Mouse (Mus musculus) E14TG2a.4 (cell line): ENCODE measurements around the gene Kcna10.

Source experiments
- H3K27me3 ChIP-seq: 2 replicates; pipeline ENCODE4 v1.6.1; 2014; ENCODE audit warnings: low read length, control low read depth; ENCODE audit not compliant: insufficient read depth
- H3K36me3 ChIP-seq: 2 replicates; pipeline ENCODE4 v1.6.1; 2014; ENCODE audit warnings: low read length, control low read depth; ENCODE audit not compliant: insufficient read depth
- H3K4me1 ChIP-seq: replicated peaks from 2 replicates; pipeline ENCODE4 v1.6.1; 2014; ENCODE audit warnings: low read depth, low read length, control low read depth
- H3K4me3 ChIP-seq: replicated peaks from 2 replicates; pipeline ENCODE4 v1.5.1; 2014; ENCODE audit warnings: mild to moderate bottlenecking, low read length
- H3K9me3 ChIP-seq: 2 replicates; pipeline ENCODE4 v1.6.1; 2014; ENCODE audit warnings: low read length, control low read depth
- CTCF ChIP-seq: conservative IDR thresholded peaks from 2 replicates; pipeline ENCODE4 v1.5.1; 2014; ENCODE audit warnings: low read length
- NANOG ChIP-seq: IDR thresholded peaks from 2 replicates; pipeline ENCODE4 v1.6.1; 2014; ENCODE audit warnings: borderline replicate concordance, low read length, mixed read lengths
- POU5F1 ChIP-seq: IDR thresholded peaks from 2 replicates; pipeline ENCODE4 v1.6.1; 2014; ENCODE audit warnings: low read length, borderline replicate concordance

Gene Kcna10

GRCm38 (mm10) chr3:107225820-107226219 lies 43.0 kb downstream of the Kcna10 start:
- TF ChIP-seq NANOG, result no peak
- TF ChIP-seq CTCF, result no peak
- no peak for TF ChIP-seq POU5F1
- Histone ChIP-seq H3K4me3 (no peak overlapping the region), H3K36me3 (no peaks in the 10 kb centered on the region), H3K4me1 (no peaks in the 10 kb centered on the region), H3K27me3 (0 out of 2 replicates have a peak, but pooled peaks cover 2% of the 10 kb centered on the region), H3K9me3 (peaks cover 8% of the 10 kb centered on the region)

- Histone ChIP-seq H3K36me3 (no peaks in the 10 kb centered on the region), H3K4me1 (no peaks in the 10 kb centered on the region), H3K9me3 (peaks cover 5% of the 10 kb centered on the region), H3K4me3 (no peak overlapping the region), H3K27me3 (peaks cover 18% of the 10 kb centered on the region)
- TF ChIP-seq POU5F1 (no peak), CTCF (no peak), NANOG (no peak)
Observed at GRCm38 (mm10) chr3:107229221-107229620, 46.4 kb downstream of the Kcna10 start.

GRCm38 (mm10) chr3:107229822-107230221 lies 47.0 kb downstream of the Kcna10 start:
- TF ChIP-seq CTCF (no peak), POU5F1 (no peak), NANOG (no peak)
- Histone ChIP-seq H3K4me1 (no peaks in the 10 kb centered on the region), H3K9me3 (no peaks in the 10 kb centered on the region), H3K27me3 (peaks cover 18% of the 10 kb centered on the region), H3K4me3 (no peak overlapping the region), H3K36me3 (no peaks in the 10 kb centered on the region)

- H3K36me3 ChIP-seq, result no peaks in the 10 kb centered on the region
- peaks cover 18% of the 10 kb centered on the region for H3K27me3 ChIP-seq
- H3K9me3 ChIP-seq, result no peaks in the 10 kb centered on the region
- H3K4me1 ChIP-seq, result no peaks in the 10 kb centered on the region
- TF ChIP-seq CTCF, result no peak
- no peak within 1 kb of the TSS for H3K4me3 ChIP-seq
Observed at GRCm38 (mm10) chr3:107230527-107230926, 47.7 kb downstream of the Kcna10 start, which contains the start of gene A630076J17Rik. Gene A630076J17Rik (plus strand): TSS chr3:107230614.

GRCm38 (mm10) chr3:107231202-107231601 lies 48.3 kb downstream of the Kcna10 start:
- no peaks in the 10 kb centered on the region for H3K36me3 ChIP-seq
- H3K4me1 ChIP-seq, result no peaks in the 10 kb centered on the region
- no peaks in the 10 kb centered on the region for H3K9me3 ChIP-seq
- H3K4me3 ChIP-seq, result no peak overlapping the region
- H3K27me3 ChIP-seq, result peaks cover 18% of the 10 kb centered on the region
- TF ChIP-seq POU5F1, result no peak
- no peak for TF ChIP-seq CTCF
- no peak for TF ChIP-seq NANOG

GRCm38 (mm10) chr3:107233351-107233813 lies 50.5 kb downstream of the Kcna10 start:
- H3K4me3 ChIP-seq, result no peak overlapping the region
- TF ChIP-seq POU5F1 (no peak), CTCF (peak; percentile 67), NANOG (no peak)
- no peaks in the 10 kb centered on the region for H3K36me3 ChIP-seq
- H3K27me3 ChIP-seq, result peaks cover 18% of the 10 kb centered on the region
- no peaks in the 10 kb centered on the region for H3K9me3 ChIP-seq
- H3K4me1 ChIP-seq, result no peaks in the 10 kb centered on the region

- Histone ChIP-seq H3K4me3 (no peak overlapping the region), H3K9me3 (no peaks in the 10 kb centered on the region), H3K27me3 (peaks cover 18% of the 10 kb centered on the region), H3K36me3 (no peaks in the 10 kb centered on the region), H3K4me1 (no peaks in the 10 kb centered on the region)
- no peak for TF ChIP-seq CTCF
- TF ChIP-seq NANOG, result no peak
- TF ChIP-seq POU5F1, result no peak
Observed at GRCm38 (mm10) chr3:107233945-107234344, 51.1 kb downstream of the Kcna10 start.

GRCm38 (mm10) chr3:107238051-107238450 lies 55.2 kb downstream of the Kcna10 start:
- H3K9me3 ChIP-seq, result no peaks in the 10 kb centered on the region
- H3K27me3 ChIP-seq, result peaks cover 8% of the 10 kb centered on the region
- H3K4me3 ChIP-seq, result no peak overlapping the region
- no peaks in the 10 kb centered on the region for H3K4me1 ChIP-seq
- TF ChIP-seq POU5F1 (no peak), NANOG (no peak), CTCF (no peak)
- H3K36me3 ChIP-seq, result no peaks in the 10 kb centered on the region

- H3K36me3 ChIP-seq, result no peaks in the 10 kb centered on the region
- no peaks in the 10 kb centered on the region for H3K4me1 ChIP-seq
- no peaks in the 10 kb centered on the region for H3K9me3 ChIP-seq
- peaks cover 5% of the 10 kb centered on the region for H3K27me3 ChIP-seq
- no peak overlapping the region for H3K4me3 ChIP-seq
- TF ChIP-seq POU5F1 (no peak), CTCF (no peak), NANOG (no peak)
Observed at GRCm38 (mm10) chr3:107238471-107238980, 55.7 kb downstream of the Kcna10 start.
